Mouse (Mus musculus): ENCODE measurements around the gene Ppil1.

GRCm38 (mm10) chr17:29299282-29299681 is 35.3 kb upstream of the Ppil1 start:
- TF ChIP-seq CTCF (IDR thresholded peaks at IDR 0.05; ENCODE audit: borderline replicate concordance, extremely low read depth, insufficient read depth, insufficient read length) (no peak), POLR2A (IDR thresholded peaks at IDR 0.05; ENCODE audit: borderline replicate concordance, extremely low read depth, insufficient read depth, insufficient read length, poor library complexity, severe bottlenecking) (no peak)
